Mouse (Mus musculus) G1E (cell line): ENCODE measurements around the gene Acox3.

ENCODE experiments used
- CTCF ChIP-seq: IDR thresholded peaks from 2 replicates; pipeline ENCODE4 v1.5.1; 2012; ENCODE audit warnings: low read depth, low read length, inconsistent platforms, mixed read lengths
- POLR2AphosphoS5 ChIP-seq: IDR thresholded peaks from 2 replicates; pipeline ENCODE4 v1.6.1; 2012; ENCODE audit warnings: low read depth, low read length, inconsistent platforms; ENCODE audit not compliant: insufficient replicate concordance

- TF ChIP-seq CTCF (no peak), POLR2AphosphoS5 (no peak)
Observed at GRCm38 (mm10) chr5:35576409-35577020, 6.3 kb upstream of the Acox3 start.
